Mouse (Mus musculus) colon, adult 2 months (tissue): Measurements from ENCODE around the gene Klra4. TPM values are rescaled to one million over a fixed set of nuclear protein-coding genes. Genes with fewer than 3 reads are reported as not detected.

ENCODE experiments used
- polyA plus RNA-seq: library from polyadenylated mRNA; depleted of rRNA; stranded (reverse); fragments of >200 nt; gene quantifications from 2 replicates; pipeline ENCODE4 v1.2.3, GENCODE M21; 2012; rRNA removed

Klra4 gene
- polyA plus RNA-seq: not detected in 2 replicates

DNA sequence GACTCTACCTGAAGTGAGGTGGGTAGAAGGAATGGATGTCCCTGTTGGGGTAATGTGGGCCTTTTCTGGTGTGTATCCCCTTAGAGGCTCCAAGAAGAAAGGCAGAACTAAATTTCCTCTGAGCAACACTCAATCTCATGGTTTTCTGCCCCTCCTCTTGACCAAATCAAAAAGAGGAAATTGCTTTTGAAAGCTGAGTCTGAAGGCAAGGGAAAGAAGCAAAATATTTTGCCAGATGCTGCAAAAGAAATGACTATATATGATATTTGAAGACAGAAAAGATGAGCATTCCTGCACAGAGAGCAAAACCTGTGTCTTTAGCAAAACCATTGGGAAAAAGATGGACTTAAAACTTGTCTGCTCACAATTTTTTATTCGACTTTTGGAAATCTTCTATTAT lies at the start of gene Klra4:
Gene Klra4, minus strand, starts transcription at position 101 of the 400 bp plus-strand sequence.

DNA sequence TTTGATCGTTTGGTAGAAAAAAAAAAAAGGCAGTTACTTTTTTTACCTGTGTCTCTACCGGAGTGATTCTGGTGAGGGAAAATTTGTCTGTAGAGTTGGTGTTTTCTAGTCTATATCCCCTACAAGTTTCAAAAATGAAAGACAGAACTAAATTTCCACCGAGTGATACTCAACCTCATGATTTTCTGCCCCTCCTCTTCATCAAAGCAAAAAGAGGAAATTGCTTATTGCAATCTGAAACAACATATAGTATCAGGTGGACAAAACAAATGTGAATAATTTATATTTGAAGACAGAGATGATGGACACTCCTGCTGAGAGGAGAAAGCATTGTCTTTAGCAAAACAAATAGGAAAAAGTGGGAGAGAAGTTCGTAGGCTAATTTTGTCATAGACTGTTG lies 40.2 kb downstream of the Klra4 start, which contains the start of gene Klra6:
Gene Klra6, minus strand, starts transcription at position 101 of the 400 bp plus-strand sequence.

Other genes starting within 250 kb of the Klra4 start
- gene Gm17631, start 204.6 kb downstream of the Klra4 start, polyA plus RNA-seq: not detected in 2 replicates
- 0.13 TPM in 1 of 2 replicates, not detected in the other for gene Klra17, start 190.6 kb downstream of the Klra4 start, polyA plus RNA-seq
- gene Klra5, start 149.6 kb downstream of the Klra4 start, polyA plus RNA-seq: not detected in 2 replicates
- not detected in 2 replicates for gene Klra6, start 40.3 kb downstream of the Klra4 start, polyA plus RNA-seq
- gene Klra8, start 62.6 kb upstream of the Klra4 start, polyA plus RNA-seq: not detected in 2 replicates
- not detected in 2 replicates for gene Klra9, start 125.8 kb upstream of the Klra4 start, polyA plus RNA-seq
- not detected in 2 replicates for gene Klra7, start 166.1 kb upstream of the Klra4 start, polyA plus RNA-seq
- not detected in 2 replicates for gene Klra10, start 214.7 kb upstream of the Klra4 start, polyA plus RNA-seq